Mouse (Mus musculus): Measurements from ENCODE around the gene Zbtb2.

DNA sequence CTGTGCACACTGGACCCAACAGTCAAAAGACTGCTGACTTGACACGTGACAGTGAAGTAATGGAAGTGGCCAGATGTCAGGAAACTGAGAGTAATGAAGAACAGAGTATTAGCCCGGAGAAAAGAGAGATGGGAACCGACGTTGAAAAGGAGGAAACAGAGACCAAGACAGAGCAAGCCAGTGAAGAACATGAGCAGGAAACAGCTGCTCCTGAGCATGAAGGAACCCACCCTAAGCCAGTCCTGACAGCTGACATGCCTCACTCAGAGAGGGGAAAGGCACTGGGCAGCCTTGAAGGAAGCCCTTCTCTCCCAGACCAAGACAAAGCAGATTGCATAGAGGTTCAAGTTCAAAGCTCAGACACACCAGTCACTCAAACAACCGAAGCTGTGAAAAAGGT lies 31.3 kb downstream of the Zbtb2 start:
- TF ChIP-seq CTCF (IDR thresholded peaks at IDR 0.05; ENCODE audit: extremely low read depth, insufficient read depth, low read length) (no peak), POLR2A (IDR thresholded peaks at IDR 0.05; ENCODE audit: extremely low read depth, insufficient read depth, low read length) (no peak)
